Mouse (Mus musculus) intestine, postnatal 0 days (tissue): ENCODE data around the gene Ctdspl2. TPM values are rescaled to one million over a fixed set of nuclear protein-coding genes. Genes with fewer than 3 reads are reported as not detected.
"Not testable (repeated sequence)": the region's sequence is repeated elsewhere in the genome, so short reads cannot be mapped to it uniquely, and the experiment has no call there.

Experiments used
- ATAC-seq: fragments of 200-750 bp; cut with Nextera tagmentation; 2 replicates; pipeline ENCODE4 v1.8.0; 2017; ENCODE audit warnings: mild to moderate bottlenecking, moderate TSS enrichment, moderate library complexity
- H3K27ac ChIP-seq: fragments of 300-500 bp; sonication (generic); 2 replicates; pipeline ENCODE4 v1.5.1; 2014; ENCODE audit warnings: mild to moderate bottlenecking, low read depth, low read length, moderate library complexity
- H3K27me3 ChIP-seq: fragments of 300-500 bp; sonication (generic); replicated peaks from 2 replicates; pipeline ENCODE4 v1.6.1; 2014; ENCODE audit warnings: low read length, mixed read lengths; ENCODE audit not compliant: control insufficient read depth, insufficient read depth
- H3K36me3 ChIP-seq: fragments of 300-500 bp; sonication (generic); 2 replicates; pipeline ENCODE4 v1.6.1; 2014; ENCODE audit warnings: mild to moderate bottlenecking, moderate library complexity; ENCODE audit not compliant: control insufficient read depth, insufficient read depth
- H3K4me1 ChIP-seq: fragments of 300-500 bp; sonication (generic); replicated peaks from 2 replicates; pipeline ENCODE4 v1.6.1; 2014; ENCODE audit warnings: antibody characterized with exemption, low read length, mixed read lengths; ENCODE audit not compliant: control insufficient read depth, insufficient read depth
- H3K4me2 ChIP-seq: fragments of 300-500 bp; sonication (generic); replicated peaks from 2 replicates; pipeline ENCODE4 v1.6.1; 2014; ENCODE audit warnings: low read depth, mild to moderate bottlenecking, moderate library complexity
- H3K4me3 ChIP-seq: fragments of 300-500 bp; sonication (generic); 2 replicates; pipeline ENCODE4 v1.5.1; 2014; ENCODE audit warnings: low read depth, low read length
- H3K9ac ChIP-seq: fragments of 300-500 bp; sonication (generic); 2 replicates; pipeline ENCODE4 v1.6.1; 2014; ENCODE audit warnings: mild to moderate bottlenecking, low read depth, low read length
- H3K9me3 ChIP-seq: fragments of 300-500 bp; sonication (generic); 2 replicates; pipeline ENCODE4 v1.6.1; 2016; ENCODE audit warnings: mixed run types; ENCODE audit not compliant: control insufficient read depth
- CTCF ChIP-seq: sonication (generic); IDR thresholded peaks from 2 replicates; pipeline ENCODE4 v1.5.1; 2016; ENCODE audit warnings: low read depth, mild to moderate bottlenecking, control low read depth, antibody characterized with exemption, moderate library complexity
- WGBS: fragments of 180-500 bp; shearing (Covaris S2); extraction: QIAGEN DNeasy Blood & Tissue Kit; methylation state at CpG from one replicate; pipeline ENCODE4 v1.1.7; 2014; 5-methylcytosine and 5-hydroxymethylcytosine counted together
- polyA plus RNA-seq: library from polyadenylated mRNA; unstranded; fragments of >200 nt; fragmentation: Nextera tagmentation; extraction: Ambion mirVana; gene quantifications from 2 replicates; pipeline ENCODE4 v1.2.1, GENCODE M21; 2015

The Ctdspl2 gene
- polyA plus RNA-seq, result 16.8 and 19.0 TPM in 2 replicates

DNA sequence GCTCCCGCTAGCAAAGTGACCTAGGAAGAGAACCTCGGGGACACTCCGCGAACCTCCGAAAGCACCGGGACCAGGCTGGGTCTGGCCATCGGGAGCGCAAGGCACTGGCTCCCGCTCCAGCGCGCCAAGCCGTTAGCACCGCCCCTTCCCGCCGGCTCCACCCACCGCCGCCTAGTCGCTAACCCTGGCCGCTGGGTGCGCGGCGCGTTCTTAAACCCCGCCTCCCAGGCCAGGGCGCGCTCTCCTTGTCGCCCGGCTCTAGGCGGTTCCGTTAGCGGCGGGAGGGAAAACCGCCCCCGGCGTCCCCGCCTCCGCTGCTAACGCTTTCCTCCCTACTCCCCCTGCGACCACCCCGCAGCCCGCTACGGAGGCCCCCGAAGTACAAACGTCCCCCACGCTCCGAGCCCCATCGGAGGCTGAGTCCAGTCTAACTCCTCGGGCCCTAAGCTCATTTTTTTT lies at the start of gene Ctdspl2, which contains the start of gene Mageb3:
Gene Ctdspl2, plus strand, starts transcription at position 237 of the 459 bp plus-strand sequence.
Gene Mageb3, minus strand, starts transcription at position 328 of the 459 bp plus-strand sequence.
- Histone ChIP-seq H3K4me2 (peak within 1 kb of the TSS; percentile 79), H3K9me3 (no peaks in the 10 kb centered on the region), H3K9ac (peak within 1 kb of the TSS; percentile 77), H3K4me3 (peak within 1 kb of the TSS; percentile 77), H3K4me1 (0 out of 2 replicates have a peak, but pooled peaks cover 2% of the 10 kb centered on the region), H3K36me3 (peaks cover 3% of the 10 kb centered on the region; the same call in 1 of the 2 replicates), H3K27ac (peak within 1 kb of the TSS; percentile 95), H3K27me3 (no peaks in the 10 kb centered on the region)
- peak; percentile 39 for TF ChIP-seq CTCF
- peak; percentile 96 for ATAC-seq
- 0% methylated on average over 48 of the region's 48 CpGs for WGBS

GRCm38 (mm10) chr2:121909975-121910374 lies 45.8 kb upstream of the Ctdspl2 start:
- Histone ChIP-seq H3K9me3 (no peaks in the 10 kb centered on the region), H3K27me3 (no peaks in the 10 kb centered on the region), H3K4me1 (no peaks in the 10 kb centered on the region), H3K4me3 (no peak overlapping the region), H3K27ac (no peak overlapping the region), H3K4me2 (no peak overlapping the region), H3K9ac (no peak overlapping the region), H3K36me3 (peaks cover 10% of the 10 kb centered on the region; the same call in 1 of the 2 replicates)
- peak; percentile 54 for TF ChIP-seq CTCF
- ATAC-seq, result no peak
- WGBS, result 73% methylated on average over 3 of the region's 3 CpGs

GRCm38 (mm10) chr2:121916047-121916970 lies 39.5 kb upstream of the Ctdspl2 start:
- TF ChIP-seq CTCF, result no peak
- no peaks in the 10 kb centered on the region for H3K4me1 ChIP-seq
- H3K4me2 ChIP-seq, result no peak overlapping the region
- 72% methylated on average over 5 of the region's 5 CpGs for WGBS
- H3K27me3 ChIP-seq, result no peaks in the 10 kb centered on the region
- H3K36me3 ChIP-seq, result no peaks in the 10 kb centered on the region
- H3K9me3 ChIP-seq, result no peaks in the 10 kb centered on the region
- no peak overlapping the region for H3K4me3 ChIP-seq
- ATAC-seq, result no peak
- H3K9ac ChIP-seq, result no peak overlapping the region
- H3K27ac ChIP-seq, result no peak overlapping the region

- H3K4me3 ChIP-seq, ATAC-seq: not testable (repeated sequence)
Measured at GRCm38 (mm10) chr2:121937624-121938023, 18.2 kb upstream of the Ctdspl2 start.

GRCm38 (mm10) chr2:121943364-121943763 lies 12.4 kb upstream of the Ctdspl2 start:
- Histone ChIP-seq H3K27ac (no peak overlapping the region), H3K27me3 (no peaks in the 10 kb centered on the region), H3K4me3 (no peak overlapping the region), H3K36me3 (no peaks in the 10 kb centered on the region), H3K9me3 (no peaks in the 10 kb centered on the region), H3K4me2 (no peak overlapping the region), H3K4me1 (no peaks in the 10 kb centered on the region), H3K9ac (no peak overlapping the region)
- no peak for ATAC-seq
- WGBS, result 83% methylated on average over 3 of the region's 3 CpGs
- no peak for TF ChIP-seq CTCF

More at GRCm38 (mm10) chr2:121937624-121938023, 18.2 kb upstream of the Ctdspl2 start:
- TF ChIP-seq CTCF, result 0 out of 2 replicates have a peak, but pooled peaks have one; percentile 17
- WGBS, result 69% methylated on average over 2 of the region's 2 CpGs
- not testable (repeated sequence) for H3K4me1 ChIP-seq, H3K9ac ChIP-seq, H3K36me3 ChIP-seq, H3K4me2 ChIP-seq, H3K27me3 ChIP-seq, H3K27ac ChIP-seq, H3K9me3 ChIP-seq

GRCm38 (mm10) chr2:121954971-121955656 lies 687 bp upstream of the Ctdspl2 start:
- H3K9ac ChIP-seq, result peak overlapping the region; percentile 77
- H3K27me3 ChIP-seq, result no peaks in the 10 kb centered on the region
- WGBS, result 21% methylated on average over 10 of the region's 10 CpGs
- H3K9me3 ChIP-seq, result no peaks in the 10 kb centered on the region
- H3K4me3 ChIP-seq, result peak overlapping the region; percentile 77
- TF ChIP-seq CTCF, result no peak
- no peaks in the 10 kb centered on the region for H3K36me3 ChIP-seq
- 0 out of 2 replicates have a peak, but pooled peaks cover 2% of the 10 kb centered on the region for H3K4me1 ChIP-seq
- no peak for ATAC-seq
- H3K27ac ChIP-seq, result no peak overlapping the region
- H3K4me2 ChIP-seq, result peak overlapping the region; percentile 79
